Mouse (Mus musculus) neural tube, embryonic 11.5 days (tissue): Measurements from ENCODE around the gene Slc28a2. TPM values are rescaled to one million over a fixed set of nuclear protein-coding genes. Genes with fewer than 3 reads are reported as not detected.
"Not testable (repeated sequence)": the region's sequence is repeated elsewhere in the genome, so short reads cannot be mapped to it uniquely, and the experiment has no call there.

ENCODE experiments used
- ATAC-seq: fragments of 200-750 bp; cut with Nextera tagmentation; 2 replicates; pipeline ENCODE4 v1.8.0; 2017; ENCODE audit warnings: moderate number of reproducible peaks, mild to moderate bottlenecking, moderate TSS enrichment, moderate library complexity; ENCODE audit not compliant: insufficient read depth, low FRiP score, low TSS enrichment
- DNase-seq: peaks from one replicate; pipeline ENCODE4 v3.0.0-alpha.2; 2015; ENCODE audit warnings: low spot score
- H3K27ac ChIP-seq: fragments of 300-500 bp; sonication (generic); 2 replicates; pipeline ENCODE4 v1.5.1; 2014; ENCODE audit warnings: low read depth, mild to moderate bottlenecking, low read length
- H3K27me3 ChIP-seq: fragments of 300-500 bp; sonication (generic); 2 replicates; pipeline ENCODE4 v1.6.1; 2014; ENCODE audit warnings: mild to moderate bottlenecking, low read length, mixed read lengths; ENCODE audit not compliant: control insufficient read depth, insufficient read depth
- H3K36me3 ChIP-seq: fragments of 300-500 bp; sonication (generic); 2 replicates; pipeline ENCODE4 v1.6.1; 2014; ENCODE audit warnings: mild to moderate bottlenecking, low read length, moderate library complexity, mixed read lengths; ENCODE audit not compliant: control insufficient read depth, insufficient read depth
- H3K4me1 ChIP-seq: fragments of 300-500 bp; sonication (generic); 2 replicates; pipeline ENCODE4 v1.6.1; 2014; ENCODE audit warnings: low read length, mixed read lengths; ENCODE audit not compliant: control insufficient read depth, insufficient read depth
- H3K4me2 ChIP-seq: fragments of 300-500 bp; sonication (generic); 2 replicates; pipeline ENCODE4 v1.6.1; 2014; ENCODE audit warnings: low read depth, mild to moderate bottlenecking, moderate library complexity
- H3K4me3 ChIP-seq: fragments of 300-500 bp; sonication (generic); 2 replicates; pipeline ENCODE4 v1.5.1; 2014; ENCODE audit warnings: low read depth, low read length
- H3K9ac ChIP-seq: fragments of 300-500 bp; sonication (generic); 2 replicates; pipeline ENCODE4 v1.6.1; 2014; ENCODE audit warnings: mild to moderate bottlenecking, low read length
- H3K9me3 ChIP-seq: fragments of 300-500 bp; sonication (generic); 2 replicates; pipeline ENCODE4 v1.6.1; 2016; ENCODE audit warnings: low read length; ENCODE audit not compliant: control insufficient read depth
- WGBS: fragments of 180-500 bp; shearing (Covaris S2); extraction: QIAGEN DNeasy Blood & Tissue Kit; methylation state at CpG from one replicate; pipeline ENCODE4 v1.1.7; 2014; 5-methylcytosine and 5-hydroxymethylcytosine counted together
- polyA plus RNA-seq: library from polyadenylated mRNA; unstranded; fragments of >200 nt; fragmentation: Nextera tagmentation; extraction: Ambion mirVana; gene quantifications from 2 replicates; pipeline ENCODE4 v1.2.1, GENCODE M21; 2014

Slc28a2 gene
- polyA plus RNA-seq, result 0.13 TPM in 1 of 2 replicates, not detected in the other

- not testable (repeated sequence) for H3K4me1 ChIP-seq, H3K27ac ChIP-seq, H3K9me3 ChIP-seq, H3K36me3 ChIP-seq, H3K9ac ChIP-seq, H3K4me2 ChIP-seq, ATAC-seq, DNase-seq, H3K27me3 ChIP-seq, H3K4me3 ChIP-seq
- WGBS, result 40% methylated on average over 1 of the region's 3 CpGs
These were observed at the start of gene Slc28a2 for GRCm38 (mm10) chr2:122426200-122426599. Slc28a2 (plus strand) TSS chr2:122426477.

- Histone ChIP-seq H3K27ac (peak overlapping the region; percentile 75; the same call in 1 of the 2 replicates), H3K9ac (peak overlapping the region; percentile 79), H3K4me1 (no peaks in the 10 kb centered on the region; the same call in 1 of the 2 replicates), H3K4me2 (peak overlapping the region; percentile 45), H3K4me3 (peak overlapping the region; percentile 63), H3K9me3 (no peaks in the 10 kb centered on the region), H3K36me3 (no peaks in the 10 kb centered on the region), H3K27me3 (no peaks in the 10 kb centered on the region)
- DNase-seq (peak; percentile 95), ATAC-seq (peak; percentile 86)
- WGBS, result under 1% methylated on average over 28 of the region's 28 CpGs
These were observed 49.0 kb upstream of the Slc28a2 start for GRCm38 (mm10) chr2:122377215-122377674.

- H3K4me2 ChIP-seq, result peak overlapping the region; percentile 45
- ATAC-seq, result peak; percentile 80
- H3K27ac ChIP-seq, result peak overlapping the region; percentile 75; the same call in 1 of the 2 replicates
- peak; percentile 83 for DNase-seq
- no peaks in the 10 kb centered on the region for H3K36me3 ChIP-seq
- no peaks in the 10 kb centered on the region for H3K9me3 ChIP-seq
- peak overlapping the region; percentile 79 for H3K9ac ChIP-seq
- H3K4me1 ChIP-seq, result no peaks in the 10 kb centered on the region; the same call in 1 of the 2 replicates
- peak overlapping the region; percentile 63 for H3K4me3 ChIP-seq
- no peaks in the 10 kb centered on the region for H3K27me3 ChIP-seq
- under 1% methylated on average over 26 of the region's 26 CpGs for WGBS
These were observed 48.5 kb upstream of the Slc28a2 start for GRCm38 (mm10) chr2:122377751-122378246.

GRCm38 (mm10) chr2:122378421-122379291 lies 47.6 kb upstream of the Slc28a2 start:
- DNase-seq, result peak; percentile 44
- Histone ChIP-seq H3K27ac (no peak overlapping the region), H3K9me3 (no peaks in the 10 kb centered on the region)

GRCm38 (mm10) chr2:122379292-122379650 lies 47.0 kb upstream of the Slc28a2 start:
- Histone ChIP-seq H3K27me3 (no peaks in the 10 kb centered on the region), H3K9me3 (no peaks in the 10 kb centered on the region), H3K27ac (no peak overlapping the region), H3K4me2 (no peak overlapping the region), H3K4me3 (no peak overlapping the region), H3K36me3 (no peaks in the 10 kb centered on the region), H3K4me1 (no peaks in the 10 kb centered on the region; the same call in 1 of the 2 replicates), H3K9ac (no peak overlapping the region)
- 44% methylated on average over 2 of the region's 2 CpGs for WGBS
- ATAC-seq (no peak), DNase-seq (no peak)

More at GRCm38 (mm10) chr2:122378421-122379291, 47.6 kb upstream of the Slc28a2 start:
- no peaks in the 10 kb centered on the region for H3K27me3 ChIP-seq
- H3K4me2 ChIP-seq, result peak overlapping the region; percentile 45
- H3K4me1 ChIP-seq, result no peaks in the 10 kb centered on the region; the same call in 1 of the 2 replicates
- peak overlapping the region; percentile 63 for H3K4me3 ChIP-seq
- ATAC-seq, result no peak
- 19% methylated on average over 8 of the region's 8 CpGs for WGBS
- no peak overlapping the region for H3K9ac ChIP-seq
- H3K36me3 ChIP-seq, result no peaks in the 10 kb centered on the region

- no peak overlapping the region for H3K27ac ChIP-seq
- no peaks in the 10 kb centered on the region for H3K36me3 ChIP-seq
- peak; percentile 49 for DNase-seq
- 0 out of 2 replicates have a peak overlapping the region, but pooled peaks have one; percentile 15 for H3K4me3 ChIP-seq
- no peaks in the 10 kb centered on the region for H3K9me3 ChIP-seq
- no peaks in the 10 kb centered on the region; the same call in 1 of the 2 replicates for H3K4me1 ChIP-seq
- no peak for ATAC-seq
- 12% methylated on average over 11 of the region's 11 CpGs for whole genome bisulfite sequencing
- no peaks in the 10 kb centered on the region for H3K27me3 ChIP-seq
- H3K4me2 ChIP-seq, result peak overlapping the region; percentile 28; the same call in 1 of the 2 replicates
- peak overlapping the region; percentile 33; the same call in 1 of the 2 replicates for H3K9ac ChIP-seq
These were observed 45.4 kb upstream of the Slc28a2 start for GRCm38 (mm10) chr2:122380768-122381311.

GRCm38 (mm10) chr2:122381329-122382103 lies 44.8 kb upstream of the Slc28a2 start:
- WGBS, result 76% methylated on average over 16 of the region's 16 CpGs
- Histone ChIP-seq H3K9me3 (no peaks in the 10 kb centered on the region), H3K4me3 (no peak overlapping the region), H3K4me1 (no peaks in the 10 kb centered on the region; the same call in 1 of the 2 replicates), H3K9ac (no peak overlapping the region), H3K27ac (no peak overlapping the region), H3K4me2 (no peak overlapping the region), H3K36me3 (no peaks in the 10 kb centered on the region), H3K27me3 (no peaks in the 10 kb centered on the region)
- ATAC-seq (no peak), DNase-seq (no peak)

- 81% methylated on average over 6 of the region's 6 CpGs for WGBS
- Histone ChIP-seq H3K4me1 (no peaks in the 10 kb centered on the region; the same call in 1 of the 2 replicates), H3K9me3 (no peaks in the 10 kb centered on the region), H3K27me3 (no peaks in the 10 kb centered on the region), H3K4me3 (no peak overlapping the region), H3K36me3 (no peaks in the 10 kb centered on the region), H3K27ac (no peak overlapping the region), H3K4me2 (no peak overlapping the region), H3K9ac (no peak overlapping the region)
- DNase-seq, result no peak
- no peak for ATAC-seq
These were observed 44.2 kb upstream of the Slc28a2 start for GRCm38 (mm10) chr2:122382121-122382520.
